Mouse (Mus musculus) spleen, adult 2 months (tissue): ENCODE results near the gene Plekha1. TPM values are rescaled to one million over a fixed set of nuclear protein-coding genes. Genes with fewer than 3 reads are reported as not detected.

Experiments
- DNase-seq, 2 experiments: peaks; one replicate each; pipeline versions ENCODE4 v3.0.0 to v3.0.0-alpha.2; 2012 to 2021; ENCODE audit warnings: low spot score in 2 of 2, low read depth in 1 of 2
- H3K27ac ChIP-seq: fragments of 200-500 bp; 2 replicates; pipeline ENCODE4 v1.5.1; 2012; ENCODE audit warnings: low read length, inconsistent platforms; ENCODE audit not compliant: insufficient read depth
- H3K27me3 ChIP-seq: fragments of 200-500 bp; 2 replicates; pipeline ENCODE4 v1.6.1; 2012; ENCODE audit warnings: mild to moderate bottlenecking, moderate library complexity, low read length, inconsistent platforms; ENCODE audit not compliant: control insufficient read depth, insufficient read depth
- H3K36me3 ChIP-seq: fragments of 200-500 bp; 2 replicates; pipeline ENCODE4 v1.6.1; 2012; ENCODE audit warnings: mild to moderate bottlenecking, low read length, inconsistent platforms; ENCODE audit not compliant: control insufficient read depth, insufficient read depth
- H3K4me1 ChIP-seq: fragments of 200-500 bp; 2 replicates; pipeline ENCODE4 v1.6.1; 2011; ENCODE audit warnings: inconsistent platforms; ENCODE audit not compliant: control insufficient read depth, insufficient read depth, insufficient read length
- H3K4me3 ChIP-seq: fragments of 200-500 bp; 2 replicates; pipeline ENCODE4 v1.5.1; 2011; ENCODE audit warnings: mild to moderate bottlenecking, inconsistent platforms; ENCODE audit not compliant: insufficient read depth, insufficient read length; ENCODE audit errors: extremely low read depth
- CTCF ChIP-seq: fragments of 200-500 bp; IDR thresholded peaks from 2 replicates; pipeline ENCODE4 v1.5.1; 2011; ENCODE audit warnings: mild to moderate bottlenecking, inconsistent platforms; ENCODE audit not compliant: insufficient read depth, insufficient read length, insufficient replicate concordance; ENCODE audit errors: extremely low read depth
- POLR2A ChIP-seq: fragments of 200-500 bp; IDR thresholded peaks from 2 replicates; pipeline ENCODE4 v1.6.1; 2011; ENCODE audit warnings: low read depth, low read length, inconsistent platforms
- WGBS: fragments of 180-500 bp; shearing (Covaris S2); methylation state at CpG from one replicate; pipeline ENCODE4 v1.1.7; 2018; 5-methylcytosine and 5-hydroxymethylcytosine counted together
- polyA plus RNA-seq: library from polyadenylated mRNA; depleted of rRNA; stranded (reverse); fragments of >200 nt; gene quantifications from 2 replicates; pipeline ENCODE4 v1.2.3, GENCODE M21; 2012; rRNA removed

Gene Plekha1
- 22.4 and 22.5 TPM in 2 replicates for polyA plus RNA-seq

GRCm38 (mm10) chr7:130865613-130866591 lies at the start of gene Plekha1:
TSS of gene Plekha1 (plus strand) at chr7:130865756.
- Histone ChIP-seq H3K4me3 (peak within 1 kb of the TSS; percentile 97), H3K27ac (peak within 1 kb of the TSS; percentile 91), H3K4me1 (no peaks in the 10 kb centered on the region; the same call in none of the 2 replicates), H3K27me3 (no peaks in the 10 kb centered on the region), H3K36me3 (no peaks in the 10 kb centered on the region)
- under 1% methylated on average over 109 of the region's 114 CpGs for WGBS
- TF ChIP-seq POLR2A = peak; percentile 70
- TF ChIP-seq CTCF = no peak
- DNase-seq = peak; percentile 91 to 96

GRCm38 (mm10) chr7:130816243-130816642 lies 49.3 kb upstream of the Plekha1 start:
- H3K27ac ChIP-seq = no peak overlapping the region
- TF ChIP-seq POLR2A = no peak
- no peak for TF ChIP-seq CTCF
- no peaks in the 10 kb centered on the region for H3K36me3 ChIP-seq
- WGBS = 31% methylated on average over 7 of the region's 7 CpGs
- peaks cover 4% of the 10 kb centered on the region; the same call in 1 of the 2 replicates for H3K4me1 ChIP-seq
- H3K4me3 ChIP-seq = no peak overlapping the region
- no peaks in the 10 kb centered on the region for H3K27me3 ChIP-seq
- DNase-seq = no peak

- Histone ChIP-seq H3K4me1 (peaks cover 4% of the 10 kb centered on the region; the same call in 1 of the 2 replicates), H3K27ac (no peak overlapping the region), H3K36me3 (no peaks in the 10 kb centered on the region), H3K27me3 (no peaks in the 10 kb centered on the region), H3K4me3 (no peak overlapping the region)
- 13% methylated on average over 5 of the region's 5 CpGs for WGBS
- no peak for TF ChIP-seq CTCF
- DNase-seq = no peak
Observed at GRCm38 (mm10) chr7:130818813-130819212, 46.7 kb upstream of the Plekha1 start.

DNA sequence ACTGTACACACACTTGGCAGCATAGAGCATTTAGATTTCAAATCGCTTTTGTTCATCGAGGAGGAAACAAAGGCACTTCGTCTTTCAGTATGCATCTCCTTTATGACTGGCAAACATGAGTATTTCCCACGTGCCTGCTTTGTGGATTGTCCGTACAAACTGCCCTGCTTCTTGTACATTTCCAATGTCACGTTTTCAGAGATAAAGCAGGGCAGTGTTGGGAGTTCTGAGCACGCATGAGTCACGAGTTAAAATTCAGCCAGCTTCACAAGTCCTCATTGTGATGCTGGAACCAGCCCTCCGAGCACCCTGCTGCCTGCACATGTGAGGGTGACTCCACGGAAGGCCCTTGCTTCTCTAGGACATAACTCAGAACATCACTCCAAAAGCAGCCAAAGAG lies 45.9 kb upstream of the Plekha1 start:
- WGBS = 90% methylated on average over 10 of the region's 10 CpGs
- Histone ChIP-seq H3K4me1 (peaks cover 4% of the 10 kb centered on the region; the same call in 1 of the 2 replicates), H3K27ac (no peak overlapping the region), H3K4me3 (no peak overlapping the region), H3K27me3 (no peaks in the 10 kb centered on the region), H3K36me3 (no peaks in the 10 kb centered on the region)
- no peak for DNase-seq
- no peak for TF ChIP-seq POLR2A
- no peak for TF ChIP-seq CTCF

GRCm38 (mm10) chr7:130823992-130824391 lies 41.6 kb upstream of the Plekha1 start:
- no peak for DNase-seq
- 85% methylated on average over 9 of the region's 9 CpGs for WGBS
- Histone ChIP-seq H3K4me1 (peaks cover 10% of the 10 kb centered on the region; the same call in 1 of the 2 replicates), H3K36me3 (no peaks in the 10 kb centered on the region), H3K27ac (no peak overlapping the region), H3K27me3 (no peaks in the 10 kb centered on the region), H3K4me3 (no peak overlapping the region)
- no peak for TF ChIP-seq CTCF
- no peak for TF ChIP-seq POLR2A

DNA sequence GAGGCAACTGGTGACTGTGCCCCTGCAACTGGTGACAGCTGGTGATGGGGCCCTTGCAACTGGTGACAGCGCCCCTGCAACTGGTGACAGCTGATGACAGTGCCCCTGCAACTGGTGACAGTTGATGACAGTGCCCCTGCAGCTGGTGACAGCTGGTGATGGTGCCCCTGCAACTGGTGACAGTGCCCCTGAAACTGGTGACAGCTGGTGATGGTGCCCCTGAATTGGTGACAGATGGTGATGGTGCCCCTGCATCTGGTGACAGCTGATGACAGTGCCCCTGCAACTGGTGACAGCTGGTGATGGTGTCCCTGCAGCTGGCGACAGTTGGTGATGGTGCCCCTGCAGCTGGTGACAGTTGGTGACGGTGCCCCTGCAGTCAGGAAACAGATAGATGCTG lies 39.2 kb upstream of the Plekha1 start:
- H3K36me3 ChIP-seq = no peaks in the 10 kb centered on the region
- no peak overlapping the region for H3K27ac ChIP-seq
- H3K27me3 ChIP-seq = no peaks in the 10 kb centered on the region
- WGBS = 51% methylated on average over 3 of the region's 3 CpGs
- TF ChIP-seq CTCF (no peak), POLR2A (no peak)
- no peak for DNase-seq
- peaks cover 8% of the 10 kb centered on the region; the same call in 1 of the 2 replicates for H3K4me1 ChIP-seq
- H3K4me3 ChIP-seq = no peak overlapping the region

DNA sequence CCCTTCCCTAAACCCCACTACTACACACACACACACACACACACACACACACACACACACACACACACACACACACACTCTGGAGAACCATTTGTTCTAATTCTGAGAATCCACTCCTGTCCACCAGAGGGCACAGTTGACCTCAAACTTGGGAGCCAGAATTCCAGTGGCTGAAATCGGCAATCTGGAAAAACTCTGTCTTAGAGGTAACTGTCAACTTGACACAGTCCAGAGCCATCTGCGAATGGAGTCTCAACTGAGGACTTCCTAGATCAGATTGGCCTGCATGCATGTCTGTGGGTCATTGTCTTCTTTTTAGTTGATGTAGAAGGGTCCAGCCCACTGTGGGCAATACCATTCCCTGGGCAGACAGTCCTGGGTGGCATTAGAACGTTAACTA lies 38.1 kb upstream of the Plekha1 start:
- TF ChIP-seq CTCF (peak; percentile 29; the same call in 1 of the 2 replicates), POLR2A (no peak)
- Histone ChIP-seq H3K36me3 (no peaks in the 10 kb centered on the region), H3K27me3 (no peaks in the 10 kb centered on the region), H3K4me3 (0 out of 2 replicates have a peak overlapping the region, but pooled peaks have one; percentile 7), H3K4me1 (peaks cover 8% of the 10 kb centered on the region; the same call in 1 of the 2 replicates), H3K27ac (no peak overlapping the region)
- 72% methylated on average over 3 of the region's 3 CpGs for WGBS
- DNase-seq = no peak
